Mouse (Mus musculus): ENCODE data around the gene Rnf167. TPM values are rescaled to one million over a fixed set of nuclear protein-coding genes. Genes with fewer than 3 reads are reported as not detected.

The Rnf167 gene
- total and polyA plus RNA-seq, 2 experiments from 2014 or later: 87.3 to 100 TPM

DNA sequence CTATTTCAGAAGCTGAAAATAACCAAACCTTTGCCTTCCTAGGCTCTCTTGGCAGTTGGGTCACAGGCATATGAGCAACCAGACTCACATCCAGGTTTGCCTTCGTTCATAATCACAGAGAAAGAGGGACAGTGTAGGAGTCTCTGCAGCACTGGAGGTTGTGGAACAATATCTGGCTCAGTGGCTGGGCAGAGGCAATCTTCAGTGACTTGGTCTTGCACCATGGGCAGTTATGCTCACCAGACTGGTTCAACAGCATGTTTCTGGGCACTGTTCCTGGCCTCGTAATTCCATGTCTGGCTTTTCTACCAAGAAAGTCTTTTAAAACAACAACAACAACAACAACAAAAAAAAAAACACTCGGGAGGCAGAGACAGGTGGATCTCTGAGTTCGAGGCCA is 11.4 kb upstream of the Rnf167 start:
- no peak for TF ChIP-seq CTCF (IDR thresholded peaks at IDR 0.05; ENCODE audit: low read depth)
- Histone ChIP-seq H3K4me2 (ENCODE audit: low read depth, low read length) (no peak overlapping the region), H3K4me1 (ENCODE audit: insufficient read depth, low read length) (no peaks in the 10 kb centered on the region), H3K27me3 (ENCODE audit: insufficient read depth, low read length) (no peaks in the 10 kb centered on the region), H3K9me3 (ENCODE audit: low read length) (no peaks in the 10 kb centered on the region), H3K36me3 (ENCODE audit: insufficient read depth, low read length) (no peaks in the 10 kb centered on the region), H3K27ac (no peak overlapping the region), H3K4me3 (ENCODE audit: low read length) (no peak overlapping the region), H3K9ac (replicated peaks; ENCODE audit: low read length) (no peak overlapping the region)
- ATAC-seq: no peak
- WGBS: 81% methylated on average over 4 of the region's 4 CpGs
- no peak for DNase-seq (ENCODE audit: low spot score)

DNA sequence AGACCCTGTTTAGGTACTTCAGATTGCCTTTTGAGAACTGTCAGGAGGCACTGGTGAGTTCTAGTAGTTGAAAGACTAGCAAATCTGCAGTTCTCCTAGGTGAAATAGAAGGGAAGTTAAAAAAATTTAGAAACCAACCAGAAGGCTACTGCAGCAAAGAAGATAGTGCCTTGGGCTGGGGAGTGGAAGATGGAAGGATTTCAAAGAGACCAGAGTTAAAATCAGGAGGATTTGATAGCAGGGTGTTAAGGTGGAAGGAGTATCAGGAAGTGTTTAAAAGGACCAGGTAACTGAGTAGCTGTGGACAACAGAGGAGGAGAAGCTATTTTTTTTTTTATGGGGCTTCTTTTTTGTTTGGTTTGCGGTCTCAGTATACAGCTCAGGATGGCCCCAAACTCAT is 9.3 kb upstream of the Rnf167 start:
- no peak for DNase-seq (ENCODE audit: low spot score)
- H3K27ac ChIP-seq: no peak overlapping the region
- no peak for TF ChIP-seq CTCF (IDR thresholded peaks at IDR 0.05; ENCODE audit: low read depth)
- H3K4me2 ChIP-seq (ENCODE audit: low read depth, low read length): no peak overlapping the region
- H3K36me3 ChIP-seq (ENCODE audit: insufficient read depth, low read length): no peaks in the 10 kb centered on the region
- no peaks in the 10 kb centered on the region for H3K9me3 ChIP-seq (ENCODE audit: low read length)
- no peak overlapping the region for H3K4me3 ChIP-seq (ENCODE audit: low read length)
- H3K9ac ChIP-seq (replicated peaks; ENCODE audit: low read length): no peak overlapping the region
- H3K4me1 ChIP-seq (ENCODE audit: insufficient read depth, low read length): no peaks in the 10 kb centered on the region
- H3K27me3 ChIP-seq (ENCODE audit: insufficient read depth, low read length): no peaks in the 10 kb centered on the region
- no peak for ATAC-seq
- WGBS: 92% methylated on average over 1 of the region's 1 CpGs

DNA sequence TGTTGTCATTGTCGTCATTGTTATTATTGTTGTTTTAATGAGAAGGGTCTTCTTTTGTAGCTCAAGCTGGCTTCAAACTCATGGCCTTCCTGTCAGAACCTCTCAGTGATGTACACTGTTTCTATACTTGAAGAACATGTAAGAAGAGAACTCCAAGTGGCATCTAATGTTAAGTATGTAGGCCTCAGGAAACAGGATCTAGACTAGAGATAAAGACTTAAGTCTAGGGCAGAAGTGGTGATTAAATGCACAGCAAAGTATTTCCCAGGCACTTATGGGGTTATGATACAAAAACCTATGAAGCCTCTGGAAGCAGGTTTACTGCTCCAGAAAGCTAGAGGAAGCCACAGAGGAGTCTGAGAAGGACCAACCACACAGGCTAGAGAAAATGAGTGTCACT is 8.7 kb upstream of the Rnf167 start:
- Histone ChIP-seq H3K9me3 (ENCODE audit: low read length) (no peaks in the 10 kb centered on the region), H3K9ac (replicated peaks; ENCODE audit: low read length) (no peak overlapping the region), H3K4me1 (ENCODE audit: insufficient read depth, low read length) (no peaks in the 10 kb centered on the region), H3K27me3 (ENCODE audit: insufficient read depth, low read length) (no peaks in the 10 kb centered on the region), H3K4me2 (ENCODE audit: low read depth, low read length) (no peak overlapping the region), H3K4me3 (ENCODE audit: low read length) (no peak overlapping the region), H3K27ac (no peak overlapping the region), H3K36me3 (ENCODE audit: insufficient read depth, low read length) (no peaks in the 10 kb centered on the region)
- 90% methylated on average over 1 of the region's 1 CpGs for WGBS
- DNase-seq (ENCODE audit: low spot score) (no peak), ATAC-seq (no peak)
- no peak for TF ChIP-seq CTCF (IDR thresholded peaks at IDR 0.05; ENCODE audit: low read depth)

DNA sequence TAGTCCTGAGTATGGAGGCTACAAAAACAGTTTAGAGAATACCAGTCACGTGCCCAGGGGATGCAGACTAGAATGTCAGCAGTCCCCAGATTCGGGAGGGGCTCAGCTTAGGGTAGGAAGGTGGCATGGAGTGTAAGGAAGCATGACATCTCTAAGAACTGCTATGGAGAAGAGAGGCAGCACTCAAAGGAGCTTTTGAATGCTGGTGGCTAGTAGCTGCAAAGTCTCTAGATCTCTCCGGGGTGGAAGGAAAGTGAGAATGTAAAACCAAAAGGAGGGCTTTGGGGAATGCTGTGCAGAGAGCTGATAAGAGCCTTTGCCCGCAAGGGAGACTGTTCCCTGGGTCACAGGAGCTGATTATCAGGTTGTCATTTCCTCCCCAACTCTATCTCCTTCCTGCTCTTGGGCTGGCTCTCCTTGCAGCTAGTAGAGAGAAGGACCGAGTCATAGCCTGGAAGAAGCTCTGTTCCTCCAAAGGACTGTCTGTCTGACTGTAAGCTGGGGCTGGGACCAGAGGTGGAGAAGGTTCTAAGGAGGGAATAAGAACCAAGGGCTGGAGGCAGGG is 8.2 kb upstream of the Rnf167 start, which contains the start of gene Gp1ba:
Gene Gp1ba, plus strand, starts transcription at position 409 of the 565 bp plus-strand sequence.
- Histone ChIP-seq H3K36me3 (ENCODE audit: insufficient read depth, low read length) (no peaks in the 10 kb centered on the region), H3K4me1 (ENCODE audit: insufficient read depth, low read length) (no peaks in the 10 kb centered on the region), H3K4me2 (ENCODE audit: low read depth, low read length) (no peak within 1 kb of the TSS), H3K9ac (replicated peaks; ENCODE audit: low read length) (no peak within 1 kb of the TSS), H3K9me3 (ENCODE audit: low read length) (no peaks in the 10 kb centered on the region), H3K27me3 (ENCODE audit: insufficient read depth, low read length) (no peaks in the 10 kb centered on the region), H3K27ac (no peak within 1 kb of the TSS), H3K4me3 (ENCODE audit: low read length) (no peak within 1 kb of the TSS)
- 54% methylated on average over 5 of the region's 5 CpGs for WGBS
- ATAC-seq: no peak
- no peak for DNase-seq (ENCODE audit: low spot score)
- TF ChIP-seq CTCF (IDR thresholded peaks at IDR 0.05; ENCODE audit: low read depth): no peak

DNA sequence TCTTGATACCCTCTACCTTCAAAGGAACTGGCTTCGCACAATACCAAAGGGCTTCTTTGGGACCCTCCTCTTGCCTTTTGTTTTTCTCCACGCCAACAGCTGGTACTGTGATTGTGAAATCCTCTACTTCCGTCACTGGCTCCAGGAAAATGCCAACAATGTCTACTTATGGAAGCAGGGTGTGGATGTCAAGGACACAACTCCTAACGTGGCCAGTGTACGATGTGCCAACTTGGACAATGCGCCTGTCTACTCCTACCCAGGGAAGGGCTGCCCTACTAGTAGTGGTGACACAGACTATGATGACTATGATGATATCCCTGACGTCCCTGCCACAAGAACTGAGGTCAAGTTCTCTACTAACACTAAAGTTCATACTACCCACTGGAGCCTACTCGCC is 7.1 kb upstream of the Rnf167 start:
- no peak for ATAC-seq
- 79% methylated on average over 8 of the region's 8 CpGs for WGBS

DNA sequence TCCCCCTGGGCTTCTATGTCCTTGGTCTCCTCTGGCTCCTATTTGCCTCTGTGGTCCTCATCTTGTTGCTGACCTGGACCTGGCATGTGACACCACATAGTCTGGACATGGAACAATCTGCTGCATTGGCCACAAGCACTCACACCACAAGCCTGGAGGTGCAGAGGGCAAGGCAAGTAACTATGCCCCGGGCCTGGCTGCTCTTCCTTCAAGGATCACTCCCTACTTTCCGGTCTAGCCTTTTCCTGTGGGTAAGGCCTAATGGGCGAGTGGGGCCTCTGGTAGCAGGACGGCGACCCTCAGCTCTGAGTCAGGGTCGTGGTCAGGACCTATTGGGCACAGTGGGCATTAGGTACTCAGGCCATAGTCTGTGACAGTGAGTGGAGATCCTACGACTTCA is 5.8 kb upstream of the Rnf167 start:
- no peak for ATAC-seq
- Histone ChIP-seq H3K36me3 (ENCODE audit: insufficient read depth, low read length) (peaks cover 10% of the 10 kb centered on the region), H3K4me3 (ENCODE audit: low read length) (no peak overlapping the region), H3K4me1 (ENCODE audit: insufficient read depth, low read length) (peaks cover 7% of the 10 kb centered on the region), H3K4me2 (ENCODE audit: low read depth, low read length) (no peak overlapping the region), H3K27me3 (ENCODE audit: insufficient read depth, low read length) (no peaks in the 10 kb centered on the region), H3K27ac (no peak overlapping the region), H3K9me3 (ENCODE audit: low read length) (no peaks in the 10 kb centered on the region), H3K9ac (replicated peaks; ENCODE audit: low read length) (no peak overlapping the region)
- WGBS: 78% methylated on average over 7 of the region's 7 CpGs
- DNase-seq (ENCODE audit: low spot score): no peak
- TF ChIP-seq CTCF (IDR thresholded peaks at IDR 0.05; ENCODE audit: low read depth): no peak

More for the DNA sequence above, 7.1 kb upstream of the Rnf167 start:
- Histone ChIP-seq H3K4me2 (ENCODE audit: low read depth, low read length) (no peak overlapping the region), H3K36me3 (ENCODE audit: insufficient read depth, low read length) (peaks cover 7% of the 10 kb centered on the region), H3K9ac (replicated peaks; ENCODE audit: low read length) (no peak overlapping the region), H3K27ac (no peak overlapping the region), H3K4me3 (ENCODE audit: low read length) (no peak overlapping the region), H3K27me3 (ENCODE audit: insufficient read depth, low read length) (no peaks in the 10 kb centered on the region), H3K9me3 (ENCODE audit: low read length) (no peaks in the 10 kb centered on the region), H3K4me1 (ENCODE audit: insufficient read depth, low read length) (no peaks in the 10 kb centered on the region)
- no peak for DNase-seq (ENCODE audit: low spot score)
- no peak for TF ChIP-seq CTCF (IDR thresholded peaks at IDR 0.05; ENCODE audit: low read depth)

DNA sequence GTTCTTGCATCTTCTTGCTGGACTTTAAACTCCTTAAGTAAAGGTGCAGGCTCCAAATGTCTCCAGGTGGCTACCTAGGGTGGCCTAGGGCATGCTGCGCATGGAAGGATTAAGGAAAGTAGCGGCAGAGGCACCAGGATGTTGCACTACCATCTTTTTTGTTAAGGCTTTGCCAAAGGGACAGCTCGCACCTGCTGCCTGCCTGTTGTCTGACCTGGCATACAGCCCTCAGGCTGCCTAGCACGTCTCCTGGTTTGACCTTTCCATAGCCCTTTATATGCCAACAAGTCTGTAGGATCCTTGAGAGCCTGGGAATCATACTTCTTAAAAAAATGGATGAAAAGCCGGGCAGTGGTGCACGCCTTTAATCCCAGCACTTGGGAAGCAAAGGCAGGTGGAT is 4.0 kb upstream of the Rnf167 start:
- Histone ChIP-seq H3K27me3 (ENCODE audit: insufficient read depth, low read length) (no peaks in the 10 kb centered on the region), H3K36me3 (ENCODE audit: insufficient read depth, low read length) (peaks cover 10% of the 10 kb centered on the region), H3K27ac (no peak overlapping the region), H3K4me2 (ENCODE audit: low read depth, low read length) (no peak overlapping the region), H3K4me3 (ENCODE audit: low read length) (no peak overlapping the region), H3K4me1 (ENCODE audit: insufficient read depth, low read length) (peaks cover 9% of the 10 kb centered on the region), H3K9me3 (ENCODE audit: low read length) (no peaks in the 10 kb centered on the region), H3K9ac (replicated peaks; ENCODE audit: low read length) (no peak overlapping the region)
- TF ChIP-seq CTCF (IDR thresholded peaks at IDR 0.05; ENCODE audit: low read depth): no peak
- DNase-seq (ENCODE audit: low spot score) (no peak), ATAC-seq (no peak)
- 92% methylated on average over 6 of the region's 6 CpGs for WGBS

All from hindbrain, postnatal 0 days (tissue).